In genomic region chr3:74096223-74096622, GRCm38 (mm10) we compare ENCODE assay signal across 21 mouse cellular contexts.
DNase-seq lines count a peak whose midpoint lies in the region; ATAC-seq and TF ChIP-seq lines count a peak whose summit lies in the region.
"Had no signal": no experiment of that assay in that cellular context is flagged by ENCODE, and none has a peak within 500 bp of the region (broad histone marks: within the 10 kb centered on the region; RNA-seq: fewer than 3 reads in every experiment).

No protein-coding gene starts in this region.

- no peak for TF ChIP-seq CTCF in brain, embryonic 14.5 days (IDR thresholded peaks at IDR 0.05; ENCODE audit: borderline replicate concordance, extremely low read depth, insufficient read depth, insufficient read length)

- H3K4me3 ChIP-seq in neural tube, embryonic 12.5 days: no peak overlapping the region
- no peak overlapping the region for H3K4me3 ChIP-seq in neural tube, embryonic 15.5 days (replicated peaks)
- H3K4me3 ChIP-seq: embryonic facial prominence, embryonic 10.5 days; embryonic facial prominence, embryonic 12.5 days; forebrain, embryonic 13.5 days; forebrain, embryonic 15.5 days had no signal

- no peaks in the 10 kb centered on the region for H3K27me3 ChIP-seq in neural tube, embryonic 12.5 days (replicated peaks)
- H3K27me3 ChIP-seq in neural tube, embryonic 15.5 days (replicated peaks): no peaks in the 10 kb centered on the region
- H3K27me3 ChIP-seq: embryonic facial prominence, embryonic 12.5 days; forebrain, embryonic 13.5 days; forebrain, embryonic 15.5 days; Patski had no signal

- H3K4me2 ChIP-seq in neural tube, embryonic 12.5 days (replicated peaks): no peak overlapping the region
- no peak overlapping the region for H3K4me2 ChIP-seq in neural tube, embryonic 15.5 days
- H3K4me2 ChIP-seq: embryonic facial prominence, embryonic 12.5 days; forebrain, embryonic 13.5 days; forebrain, embryonic 15.5 days had no signal

- H3K4me1 ChIP-seq in neural tube, embryonic 12.5 days: no peaks in the 10 kb centered on the region
- no peaks in the 10 kb centered on the region for H3K4me1 ChIP-seq in neural tube, embryonic 15.5 days
- H3K4me1 ChIP-seq: embryonic facial prominence, embryonic 10.5 days; embryonic facial prominence, embryonic 12.5 days; forebrain, embryonic 13.5 days; forebrain, embryonic 15.5 days had no signal

- WGBS in neural tube, embryonic 12.5 days: 76% methylated on average over 5 of the region's 5 CpGs
- 64% methylated on average over 5 of the region's 5 CpGs for WGBS in neural tube, embryonic 15.5 days

- no peaks in the 10 kb centered on the region for H3K36me3 ChIP-seq in neural tube, embryonic 12.5 days
- H3K36me3 ChIP-seq in neural tube, embryonic 15.5 days: no peaks in the 10 kb centered on the region
- H3K36me3 ChIP-seq: embryonic facial prominence, embryonic 10.5 days; embryonic facial prominence, embryonic 12.5 days; forebrain, embryonic 15.5 days had no signal

- ATAC-seq in neural tube, embryonic 12.5 days (ENCODE audit: low FRiP score, low read depth): peak; percentile 71; the same call in 1 of the 2 replicates
- ATAC-seq in neural tube, embryonic 15.5 days (ENCODE audit: low FRiP score): no peak
- ATAC-seq: activated CD4-positive, CD25-positive, alpha-beta regulatory T cell, adult 4 months; forebrain, embryonic 13.5 days; forebrain, embryonic 15.5 days; forebrain, postnatal 0 days; Patski had no signal

- no peak for TF ChIP-seq POLR2A in brain, embryonic 14.5 days (IDR thresholded peaks at IDR 0.05; ENCODE audit: borderline replicate concordance, extremely low read depth, insufficient read depth, insufficient read length, poor library complexity, severe bottlenecking)

- H3K9ac ChIP-seq in neural tube, embryonic 12.5 days: no peak overlapping the region
- H3K9ac ChIP-seq in neural tube, embryonic 15.5 days (replicated peaks): no peak overlapping the region
- H3K9ac ChIP-seq: embryonic facial prominence, embryonic 12.5 days; forebrain, embryonic 13.5 days; forebrain, embryonic 15.5 days; forebrain, postnatal 0 days had no signal

- no peak overlapping the region for H3K27ac ChIP-seq in neural tube, embryonic 12.5 days
- H3K27ac ChIP-seq in neural tube, embryonic 15.5 days (replicated peaks): no peak overlapping the region
- H3K27ac ChIP-seq: embryonic facial prominence, embryonic 10.5 days; embryonic facial prominence, embryonic 12.5 days; forebrain, embryonic 13.5 days; forebrain, embryonic 15.5 days had no signal

- peak; percentile 0 for DNase-seq in brain, adult 2 months (ENCODE audit: low read depth, low spot score)
- peak; percentile 6 for DNase-seq in brain, embryonic 14.5 days (ENCODE audit: low read depth)
- DNase-seq in MN1 (ENCODE audit: low spot score): no peak
- no peak for DNase-seq in layer of hippocampus, postnatal 10 days (ENCODE audit: low spot score in 2 of 2)
- DNase-seq: adrenal gland, adult 8-10 months; adrenal gland, postnatal 14 days; adrenal gland, postnatal 36 days; cerebellum, adult 11-12 months; cerebellum, adult 2 months; cerebellum, adult 9-10 months; cerebellum, postnatal 10 days; cerebellum, postnatal 25 days; forebrain, postnatal 0 days had no signal

- no peaks in the 10 kb centered on the region for H3K9me3 ChIP-seq in neural tube, embryonic 12.5 days
- H3K9me3 ChIP-seq in neural tube, embryonic 15.5 days (replicated peaks): no peaks in the 10 kb centered on the region
- H3K9me3 ChIP-seq: embryonic facial prominence, embryonic 10.5 days; embryonic facial prominence, embryonic 12.5 days; forebrain, embryonic 13.5 days; forebrain, embryonic 15.5 days had no signal

Comparison
In these comparisons a context has a peak if more than half of its experiments do, and no peak if none do; other contexts are left out.
1. DNase-seq: peak in brain, adult 2 months (single experiment) and brain, embryonic 14.5 days (single experiment); none in MN1 (single experiment) and layer of hippocampus, postnatal 10 days (0 of 2).